28 mouse cellular contexts compared by ENCODE assay signal in the genomic region with DNA sequence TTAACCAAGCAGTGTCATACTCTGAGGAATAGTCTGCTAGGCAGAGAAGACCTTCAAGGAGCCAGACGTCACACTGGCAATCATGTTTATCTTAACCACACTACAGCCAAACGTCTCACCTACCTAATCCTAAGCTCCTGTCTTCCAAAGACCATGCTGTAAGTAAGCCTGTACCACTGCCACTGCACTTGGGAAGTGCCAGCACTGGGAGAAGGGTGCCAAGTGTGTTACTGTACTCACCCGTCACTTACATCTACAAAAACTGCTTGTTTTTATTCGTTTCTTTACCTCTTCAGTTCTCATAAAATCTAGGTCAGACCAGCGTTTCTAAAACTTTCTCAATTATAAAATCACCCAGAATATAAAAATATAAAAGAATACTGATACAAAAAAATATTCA. TPM values are rescaled to one million over a fixed set of nuclear protein-coding genes. Genes with fewer than 3 reads are reported as not detected.
A peak's percentile ranks its signal among the peaks of the same experiment; 100 is the strongest.
DNase-seq lines count a peak whose midpoint lies in the region; ATAC-seq and TF ChIP-seq lines count a peak whose summit lies in the region.
"Had no signal": no experiment of that assay in that cellular context is flagged by ENCODE, and none has a peak within 500 bp of the region (broad histone marks: within the 10 kb centered on the region; RNA-seq: fewer than 3 reads in every experiment).

No protein-coding gene starts in this region.

- H3K9me3 ChIP-seq in intestine, postnatal 0 days (ENCODE audit: control insufficient read depth): no peaks in the 10 kb centered on the region
- no peaks in the 10 kb centered on the region for H3K9me3 ChIP-seq in intestine, embryonic 16.5 days (ENCODE audit: control insufficient read depth, low read length)
- no peaks in the 10 kb centered on the region for H3K9me3 ChIP-seq in hindbrain, embryonic 10.5 days
- H3K9me3 ChIP-seq: embryonic facial prominence, embryonic 10.5 days; embryonic facial prominence, embryonic 13.5 days; forebrain, embryonic 10.5 days; forebrain, embryonic 13.5 days; heart, embryonic 15.5 days; hindbrain, embryonic 12.5 days; hindbrain, embryonic 15.5 days had no signal

- H3K27ac ChIP-seq in intestine, postnatal 0 days (ENCODE audit: low read depth, low read length): peak overlapping the region; percentile 42; the same call in 1 of the 2 replicates
- no peak overlapping the region for H3K27ac ChIP-seq in intestine, embryonic 16.5 days (ENCODE audit: low read length)
- no peak overlapping the region for H3K27ac ChIP-seq in hindbrain, embryonic 10.5 days
- H3K27ac ChIP-seq: embryonic facial prominence, embryonic 10.5 days; embryonic facial prominence, embryonic 13.5 days; forebrain, embryonic 10.5 days; forebrain, embryonic 13.5 days; heart, embryonic 15.5 days; hindbrain, embryonic 12.5 days; hindbrain, embryonic 15.5 days had no signal

- no peaks in the 10 kb centered on the region for H3K4me1 ChIP-seq in intestine, postnatal 0 days (replicated peaks; ENCODE audit: control insufficient read depth, insufficient read depth, low read length)
- peaks cover 2% of the 10 kb centered on the region; the same call in 1 of the 2 replicates for H3K4me1 ChIP-seq in intestine, embryonic 16.5 days (ENCODE audit: control insufficient read depth, insufficient read depth, low read length)
- H3K4me1 ChIP-seq in hindbrain, embryonic 10.5 days (replicated peaks): no peaks in the 10 kb centered on the region
- H3K4me1 ChIP-seq: embryonic facial prominence, embryonic 10.5 days; forebrain, embryonic 10.5 days; forebrain, embryonic 13.5 days; hindbrain, embryonic 12.5 days; hindbrain, embryonic 15.5 days had no signal

- H3K4me3 ChIP-seq in intestine, postnatal 0 days (ENCODE audit: low read depth, low read length): no peak overlapping the region
- H3K4me3 ChIP-seq in intestine, embryonic 16.5 days (ENCODE audit: low read length): no peak overlapping the region
- H3K4me3 ChIP-seq in hindbrain, embryonic 10.5 days: no peak overlapping the region
- H3K4me3 ChIP-seq: embryonic facial prominence, embryonic 10.5 days; embryonic facial prominence, embryonic 13.5 days; forebrain, embryonic 10.5 days; forebrain, embryonic 13.5 days; heart, embryonic 15.5 days; hindbrain, embryonic 12.5 days; hindbrain, embryonic 15.5 days had no signal

- TF ChIP-seq CTCF in intestine, postnatal 0 days (IDR thresholded peaks at IDR 0.05; ENCODE audit: low read depth): no peak

- 71% methylated on average over 5 of the region's 5 CpGs for WGBS in intestine, postnatal 0 days
- WGBS in intestine, embryonic 16.5 days: 75% methylated on average over 5 of the region's 5 CpGs
- 88% methylated on average over 5 of the region's 5 CpGs for WGBS in hindbrain, embryonic 10.5 days

- DNase-seq in adrenal gland, postnatal 10 days: peak; percentile 48
- DNase-seq in adrenal gland, postnatal 4 days (ENCODE audit: low spot score in 2 of 2): no peak
- no peak for DNase-seq in frontal cortex, adult 2 months (ENCODE audit: extremely low spot score in 1 of 2, low spot score in 1 of 2)
- no peak for DNase-seq in hindbrain, embryonic 10.5 days (ENCODE audit: low spot score)
- DNase-seq in layer of hippocampus, postnatal 36 days: no peak
- DNase-seq: adrenal gland, adult 8-10 months; cerebellum, adult 11-12 months; cerebellum, adult 8-10 months; cerebellum, postnatal 10 days; cerebellum, postnatal 36 days; embryo, embryonic 11 days; gastrocnemius, postnatal 25 days; heart, postnatal 4 days; kidney, adult 18-20 months; kidney, adult 9 months had no signal

- peak; percentile 56; the same call in 1 of the 2 replicates for ATAC-seq in frontal cortex, adult (ENCODE audit: low TSS enrichment)
- no peak for ATAC-seq in intestine, postnatal 0 days
- no peak for ATAC-seq in intestine, embryonic 16.5 days
- ATAC-seq: activated CD4-positive, CD25-positive, alpha-beta regulatory T cell, adult 4 months; forebrain, embryonic 13.5 days; forebrain, embryonic 16.5 days had no signal

- H3K4me2 ChIP-seq in intestine, postnatal 0 days (replicated peaks; ENCODE audit: low read depth): no peak overlapping the region
- H3K4me2 ChIP-seq in intestine, embryonic 16.5 days (ENCODE audit: low read depth, low read length): no peak overlapping the region
- H3K4me2 ChIP-seq: embryonic facial prominence, embryonic 13.5 days; forebrain, embryonic 13.5 days; heart, embryonic 11.5 days; heart, embryonic 15.5 days; hindbrain, embryonic 12.5 days; hindbrain, embryonic 15.5 days had no signal

- H3K27me3 ChIP-seq in intestine, postnatal 0 days (replicated peaks; ENCODE audit: control insufficient read depth, insufficient read depth, low read length): no peaks in the 10 kb centered on the region
- H3K27me3 ChIP-seq in intestine, embryonic 16.5 days (replicated peaks; ENCODE audit: control insufficient read depth, insufficient read depth, low read length): no peaks in the 10 kb centered on the region
- no peaks in the 10 kb centered on the region for H3K27me3 ChIP-seq in hindbrain, embryonic 10.5 days (ENCODE audit: insufficient read depth, poor library complexity, severe bottlenecking)
- H3K27me3 ChIP-seq: embryonic facial prominence, embryonic 13.5 days; forebrain, embryonic 13.5 days; heart, embryonic 15.5 days; hindbrain, embryonic 12.5 days; hindbrain, embryonic 15.5 days had no signal

- H3K36me3 ChIP-seq in intestine, postnatal 0 days (ENCODE audit: control insufficient read depth, insufficient read depth): peaks cover 71% of the 10 kb centered on the region
- peaks cover 17% of the 10 kb centered on the region for H3K36me3 ChIP-seq in intestine, embryonic 16.5 days (ENCODE audit: control insufficient read depth, insufficient read depth, low read length)
- peaks cover 100% of the 10 kb centered on the region for H3K36me3 ChIP-seq in hindbrain, embryonic 10.5 days

- no peak overlapping the region for H3K9ac ChIP-seq in intestine, postnatal 0 days (ENCODE audit: low read depth, low read length)
- no peak overlapping the region for H3K9ac ChIP-seq in intestine, embryonic 16.5 days (ENCODE audit: low read depth, low read length)
- H3K9ac ChIP-seq: embryonic facial prominence, embryonic 13.5 days; forebrain, embryonic 13.5 days; heart, embryonic 15.5 days; hindbrain, embryonic 12.5 days; hindbrain, embryonic 15.5 days had no signal

RNA-seq across cellular contexts. Expression of gene Kdm3a, which starts 15.8 kb away (rescaled TPM):
- total RNA-seq in adrenal gland, postnatal 10 days (2021): 10 to 100 TPM; 38.3 to 42.9 TPM
- 10 to 100 TPM; 69.6 to 70.1 TPM for total RNA-seq in adrenal gland, postnatal 4 days (2021)
- 34.5 and 38.4 TPM in 2 replicates for polyA plus RNA-seq in frontal cortex, adult 2 months (2012; rRNA removed)
- 14.8 and 17.1 TPM in 2 replicates for polyA plus RNA-seq in intestine, postnatal 0 days (2015; fragmentation: Nextera tagmentation; extraction: Ambion mirVana)
- polyA plus RNA-seq in intestine, embryonic 16.5 days (2015; fragmentation: Nextera tagmentation; extraction: Ambion mirVana): 40.2 and 46.7 TPM in 2 replicates
- 69.3 and 79.8 TPM in 2 replicates for polyA plus RNA-seq in hindbrain, embryonic 10.5 days (2016; fragmentation: Nextera tagmentation; extraction: Ambion mirVana)
- total RNA-seq in layer of hippocampus, postnatal 36 days (2021): 10 to 100 TPM; 38.7 to 44.6 TPM
